Mouse (Mus musculus) ovary, postnatal 36 days (tissue): ENCODE measurements around the gene Dmrtc1c1.
"Not testable (repeated sequence)": the region's sequence is repeated elsewhere in the genome, so short reads cannot be mapped to it uniquely, and the experiment has no call there.

Experiments used
- DNase-seq: peaks from one replicate; pipeline ENCODE4 v3.0.0; 2022; ENCODE audit warnings: low spot score, mixed read lengths

Gene Dmrtc1c1

DNA sequence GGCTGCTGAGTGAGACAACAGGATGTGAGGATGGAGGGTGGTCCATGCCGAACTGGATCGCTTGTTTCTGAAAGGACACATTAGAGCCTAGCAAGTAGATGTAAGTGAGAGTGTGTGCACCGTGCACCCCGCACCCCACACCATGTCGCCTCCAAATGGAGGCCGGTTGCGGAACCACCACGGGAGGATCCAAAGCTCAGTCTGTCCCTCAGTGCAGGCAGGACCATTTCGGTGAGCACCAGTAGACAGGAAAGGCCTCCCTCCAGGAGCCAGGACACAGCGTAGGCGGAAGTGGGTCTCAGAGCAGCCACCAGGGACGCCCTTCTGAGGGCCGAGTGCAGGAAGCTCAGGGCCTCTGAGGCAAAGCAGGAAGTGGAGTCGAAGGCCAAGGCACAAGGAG lies at the start of gene Dmrtc1c1:
Gene Dmrtc1c1 (plus strand): TSS at position 301 of the 400 bp plus-strand sequence.
- not testable (repeated sequence) for DNase-seq

DNA sequence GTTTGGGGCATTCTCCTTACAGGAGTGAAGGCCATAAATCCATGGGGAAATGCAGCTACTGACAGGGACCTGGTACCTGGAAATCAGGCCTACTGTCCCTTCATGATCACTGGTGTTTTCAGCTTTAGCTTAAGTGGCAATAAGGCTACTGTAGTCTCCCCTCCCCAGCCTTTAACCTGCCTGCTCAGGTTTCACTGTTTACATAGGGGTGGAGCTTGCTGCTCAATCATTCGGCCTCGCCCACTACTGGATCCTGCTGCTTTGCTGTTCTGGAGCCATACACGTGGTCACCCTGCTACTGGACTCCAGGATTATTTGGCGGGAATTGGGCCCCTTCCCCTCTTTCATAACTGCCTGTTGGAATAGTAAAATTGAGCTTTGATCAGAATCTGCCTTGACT lies 36.9 kb upstream of the Dmrtc1c1 start:
- no peak for DNase-seq

DNA sequence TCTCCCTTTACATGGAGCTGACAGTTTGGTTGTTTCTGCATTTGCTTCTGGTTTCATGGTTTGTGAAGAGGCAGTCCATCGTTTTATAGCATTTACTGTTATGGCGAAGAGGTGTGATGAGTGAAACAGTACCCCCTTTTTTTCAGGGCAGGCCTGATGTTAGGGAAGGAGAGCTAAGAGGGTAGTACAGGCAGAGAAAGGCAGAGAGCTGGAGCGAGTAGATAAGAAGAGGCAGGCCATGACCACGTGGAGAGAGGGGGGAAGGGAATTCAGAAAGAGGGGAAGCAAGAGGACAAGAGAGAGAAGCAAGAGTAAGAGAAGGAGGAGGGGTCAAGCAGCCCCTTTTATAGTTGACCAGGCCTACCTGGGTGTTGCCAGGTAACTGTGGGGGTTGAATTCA lies 9.5 kb downstream of the Dmrtc1c1 start:
- no peak for DNase-seq

GRCm38 (mm10) chrX:102854516-102854915 lies 51.8 kb downstream of the Dmrtc1c1 start, which contains the start of gene Dmrtc1c2:
Dmrtc1c2 (minus strand) TSS chrX:102854616.
- not testable (repeated sequence) for DNase-seq
